Mouse (Mus musculus): Measurements from ENCODE around the gene Ppp1r11. TPM values are rescaled to one million over a fixed set of nuclear protein-coding genes. Genes with fewer than 3 reads are reported as not detected.
"Not testable (repeated sequence)": the region's sequence is repeated elsewhere in the genome, so short reads cannot be mapped to it uniquely, and the experiment has no call there.

Ppp1r11 gene
- 100 to 1,000 TPM; 107 to 144 (median 137) TPM for total RNA-seq (2022)

GRCm38 (mm10) chr17:36950981-36951947 lies at the start of gene Ppp1r11:
TSS of gene Ppp1r11 (minus strand) at chr17:36951741.
- peak; percentile 87 to 96 for DNase-seq (ENCODE audit: low spot score in 2 of 2)

- no peak for DNase-seq (ENCODE audit: low spot score in 2 of 2)
Measured at GRCm38 (mm10) chr17:37000863-37001262, 49.3 kb upstream of the Ppp1r11 start, which contains the start of gene Zfp57. TSS of gene Zfp57 (plus strand) at chr17:37001163.

- no peak for DNase-seq (ENCODE audit: low spot score in 2 of 2)
Measured at GRCm38 (mm10) chr17:36998477-36998876, 46.9 kb upstream of the Ppp1r11 start.

GRCm38 (mm10) chr17:36997033-36997735 lies 45.6 kb upstream of the Ppp1r11 start:
- DNase-seq (ENCODE audit: low spot score in 2 of 2): peak in 1 of 2 experiments; percentile 79

- no peak for DNase-seq (ENCODE audit: low spot score in 2 of 2)
Measured at GRCm38 (mm10) chr17:36995448-36995847, 43.9 kb upstream of the Ppp1r11 start.

GRCm38 (mm10) chr17:36994528-36994927 lies 43.0 kb upstream of the Ppp1r11 start:
- DNase-seq (ENCODE audit: low spot score in 2 of 2): no peak

- DNase-seq (ENCODE audit: low spot score in 2 of 2): no peak
Measured at GRCm38 (mm10) chr17:36993770-36994325, 42.3 kb upstream of the Ppp1r11 start.

- DNase-seq (ENCODE audit: low spot score in 2 of 2): no peak
Measured at GRCm38 (mm10) chr17:36992336-36993104, 41.0 kb upstream of the Ppp1r11 start.

GRCm38 (mm10) chr17:36990630-36991029 lies 39.1 kb upstream of the Ppp1r11 start:
- not testable (repeated sequence) for DNase-seq (ENCODE audit: low spot score in 2 of 2)

GRCm38 (mm10) chr17:36989437-36989836 lies 37.9 kb upstream of the Ppp1r11 start, which contains the start of gene H2-M5:
TSS of gene H2-M5 (minus strand) at chr17:36989537.
- no peak for DNase-seq (ENCODE audit: low spot score in 2 of 2)

- no peak for DNase-seq (ENCODE audit: low spot score in 2 of 2)
Measured at GRCm38 (mm10) chr17:36988475-36988874, 36.9 kb upstream of the Ppp1r11 start.

- no peak for DNase-seq (ENCODE audit: low spot score in 2 of 2)
Measured at GRCm38 (mm10) chr17:36982253-36983155, 31.0 kb upstream of the Ppp1r11 start.

GRCm38 (mm10) chr17:36981845-36982244 lies 30.3 kb upstream of the Ppp1r11 start:
- no peak for DNase-seq (ENCODE audit: low spot score in 2 of 2)

GRCm38 (mm10) chr17:36981221-36981813 lies 29.8 kb upstream of the Ppp1r11 start, which contains the start of gene 2410137M14Rik:
TSS of gene 2410137M14Rik (minus strand) at chr17:36981237.
- DNase-seq (ENCODE audit: low spot score in 2 of 2): peak; percentile 27 to 37

- no peak for DNase-seq (ENCODE audit: low spot score in 2 of 2)
Measured at GRCm38 (mm10) chr17:36973271-36973787, 21.8 kb upstream of the Ppp1r11 start.

- DNase-seq (ENCODE audit: low spot score in 2 of 2): no peak
Measured at GRCm38 (mm10) chr17:36972791-36973190, 21.2 kb upstream of the Ppp1r11 start.

- no peak for DNase-seq (ENCODE audit: low spot score in 2 of 2)
Measured at GRCm38 (mm10) chr17:36971172-36971850, 19.8 kb upstream of the Ppp1r11 start.

- no peak for DNase-seq (ENCODE audit: low spot score in 2 of 2)
Measured at GRCm38 (mm10) chr17:36970316-36970890, 18.9 kb upstream of the Ppp1r11 start.
